Mouse (Mus musculus): Measurements from ENCODE around the gene Zcchc14.

DNA sequence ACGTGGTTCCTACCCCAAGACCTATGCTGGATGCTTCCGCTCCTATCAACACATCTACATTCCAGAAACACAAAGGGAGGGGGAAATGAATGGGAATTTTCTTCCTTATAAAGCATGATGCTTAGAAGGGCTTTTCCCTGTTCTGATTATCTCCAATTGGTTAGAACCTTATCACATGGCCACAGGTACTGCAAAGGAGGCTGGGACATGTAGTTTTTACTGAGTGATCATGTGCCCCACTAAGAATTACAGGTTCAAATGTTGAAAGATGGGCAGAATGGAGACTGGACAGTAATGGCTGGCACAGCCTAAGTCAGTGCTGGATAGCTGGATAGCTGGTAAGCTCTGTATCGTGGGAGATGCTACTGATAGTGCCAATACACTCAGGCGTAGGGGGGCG lies 21.2 kb upstream of the Zcchc14 start:
- no peak for TF ChIP-seq POLR2A (IDR thresholded peaks at IDR 0.05; ENCODE audit: low read depth, low read length)
- no peak for TF ChIP-seq TCF12 (IDR thresholded peaks at IDR 0.05; ENCODE audit: low read depth, low read length)
- no peak for TF ChIP-seq RAD21 (IDR thresholded peaks at IDR 0.05; ENCODE audit: low read depth, low read length)
- no peak for TF ChIP-seq CTCF (conservative IDR thresholded peaks at IDR 0.05 in 1 of 2, IDR thresholded peaks at IDR 0.05 in 1 of 2; ENCODE audit: low read depth in 2 of 2, low read length in 2 of 2)
- no peak for TF ChIP-seq ZC3H11A (IDR thresholded peaks at IDR 0.05; ENCODE audit: low read depth, low read length)

Measured in CH12.LX (cell line).